Mouse (Mus musculus): ENCODE measurements around the gene Lmo2.

DNA sequence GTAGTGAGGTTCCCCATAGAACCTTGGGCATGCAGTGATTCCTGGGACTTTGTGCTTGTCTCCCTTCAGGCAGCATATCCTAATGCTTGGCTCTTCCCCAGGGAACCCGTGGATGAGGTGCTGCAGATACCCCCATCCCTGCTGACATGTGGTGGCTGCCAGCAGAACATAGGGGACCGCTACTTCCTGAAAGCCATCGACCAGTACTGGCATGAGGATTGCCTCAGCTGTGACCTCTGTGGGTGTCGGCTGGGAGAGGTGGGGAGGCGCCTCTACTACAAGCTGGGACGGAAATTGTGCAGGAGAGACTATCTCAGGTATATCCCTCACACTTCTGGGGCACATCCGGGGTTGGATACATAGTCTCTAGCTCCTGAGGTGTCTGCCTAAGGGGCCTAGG is 18.1 kb downstream of the Lmo2 start:
- TF ChIP-seq CTCF (conservative IDR thresholded peaks at IDR 0.05; ENCODE audit: low read length) (no peak), NANOG (IDR thresholded peaks at IDR 0.05; ENCODE audit: borderline replicate concordance, low read length) (no peak), POU5F1 (IDR thresholded peaks at IDR 0.05; ENCODE audit: borderline replicate concordance, low read length) (no peak)

Measured in E14TG2a.4 (cell line).